Mouse (Mus musculus) cerebellum, adult 11-12 months (tissue): ENCODE measurements around the gene Zan.

ENCODE experiments used
- DNase-seq: peaks from one replicate; pipeline ENCODE4 v3.0.0; 2022

Gene Zan

GRCm38 (mm10) chr5:137349384-137350204, 127.3 kb downstream of the Zan start, which contains the start of gene Ephb4:
Gene Ephb4, plus strand, starts transcription at chr5:137350109.
- DNase-seq, result peak; percentile 38

- no peak for DNase-seq
Measured at GRCm38 (mm10) chr5:137348482-137349383, 128.1 kb downstream of the Zan start.

DNA sequence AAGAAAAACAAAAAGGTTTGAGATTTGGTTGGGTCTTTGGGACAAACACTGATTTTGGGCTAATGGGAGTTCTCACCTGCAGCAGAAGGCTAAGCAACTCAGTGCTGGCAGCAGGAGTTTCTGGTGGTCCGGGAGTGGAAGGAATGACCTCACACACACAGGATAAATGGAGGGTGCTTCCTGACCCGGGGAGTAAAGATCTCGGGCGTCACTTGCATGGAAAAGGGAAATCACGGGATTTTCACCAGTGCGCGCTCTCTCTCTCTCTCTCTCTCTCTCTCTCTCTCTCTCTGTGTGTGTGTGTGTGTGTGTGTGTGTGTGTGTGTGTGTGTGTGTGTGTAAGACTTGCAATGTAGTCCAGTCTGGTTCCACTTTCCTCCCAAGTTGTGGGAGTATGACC, 129.0 kb downstream of the Zan start:
- no peak for DNase-seq

- no peak for DNase-seq
Measured at GRCm38 (mm10) chr5:137346983-137347382, 129.9 kb downstream of the Zan start.

DNA sequence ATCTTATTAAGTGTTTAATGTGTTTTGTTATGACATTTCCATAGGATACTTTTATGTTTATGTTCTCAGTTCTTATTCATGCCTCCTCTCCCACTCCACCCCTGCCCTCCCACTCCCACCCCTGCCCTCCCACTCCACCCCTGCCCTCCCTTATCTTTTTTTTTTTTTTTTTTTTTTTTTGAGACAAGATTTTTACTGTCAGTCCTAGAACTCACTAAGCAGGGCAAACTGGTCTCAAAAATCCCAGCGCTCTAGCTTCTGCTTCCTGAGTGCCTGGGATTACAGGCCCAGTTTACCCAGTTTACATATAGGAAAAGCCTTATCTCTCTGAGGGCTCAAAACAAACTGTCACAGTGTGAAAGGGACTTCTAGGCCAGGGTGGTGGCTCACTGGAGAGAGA, 130.5 kb downstream of the Zan start:
- no peak for DNase-seq

DNA sequence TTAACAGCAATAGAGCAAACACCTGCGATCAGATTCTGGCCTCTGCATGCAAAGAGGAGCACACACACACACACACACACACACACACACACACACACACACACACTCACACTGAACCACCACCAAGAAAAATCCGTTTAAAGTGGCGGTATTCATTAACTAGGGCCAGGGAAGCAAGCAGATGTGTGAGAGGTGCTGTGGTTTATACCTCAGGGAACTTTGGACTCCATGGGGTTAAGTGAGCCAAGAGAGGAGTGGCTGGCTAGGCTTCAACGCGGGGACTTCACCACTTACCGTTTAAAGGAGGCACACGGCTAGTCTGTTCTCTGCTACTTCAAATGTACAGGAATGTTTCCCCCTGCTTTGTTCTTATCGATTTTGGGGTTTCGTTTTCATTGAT, 131.0 kb downstream of the Zan start:
- DNase-seq, result no peak

DNA sequence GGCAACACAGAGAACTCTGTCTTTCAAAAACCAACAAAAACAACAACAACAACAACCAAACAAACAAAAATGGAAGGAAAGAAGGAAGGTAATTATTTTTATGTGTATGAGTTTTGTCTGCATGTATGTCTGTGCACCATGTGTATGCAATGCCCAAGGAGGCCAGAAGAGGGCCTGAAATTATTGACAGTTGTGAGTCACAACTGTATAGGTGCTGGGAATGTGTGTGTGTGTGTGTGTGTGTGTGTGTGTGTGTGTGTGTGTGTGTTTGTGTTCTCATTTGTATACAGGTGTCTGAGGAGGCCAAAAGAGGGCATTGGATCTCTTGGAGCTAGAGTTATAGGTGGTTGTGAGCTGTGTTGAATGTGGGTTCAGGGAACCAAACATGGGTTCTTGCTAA, 133.0 kb downstream of the Zan start:
- DNase-seq, result no peak

DNA sequence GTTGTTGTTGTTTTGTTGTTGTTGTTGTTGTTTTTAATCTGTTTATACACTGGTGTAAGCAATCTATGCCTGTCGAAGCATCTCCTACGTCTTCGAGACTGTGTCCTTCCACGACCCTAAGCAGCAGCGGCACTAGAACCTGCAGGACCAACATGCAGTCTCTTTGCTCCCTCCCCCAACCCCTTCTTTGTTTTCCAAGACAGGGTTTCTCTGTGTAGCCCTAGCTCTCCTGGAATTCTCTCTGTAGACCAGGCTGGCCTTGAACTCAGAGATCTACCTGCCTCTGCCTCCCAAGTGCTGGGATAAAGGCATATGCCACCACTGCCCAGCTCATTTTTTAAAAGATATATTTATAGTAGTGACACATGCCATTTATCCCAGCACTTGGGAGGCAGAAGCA, 133.5 kb downstream of the Zan start:
- no peak for DNase-seq

- no peak for DNase-seq
Measured at GRCm38 (mm10) chr5:137342407-137343012, 134.4 kb downstream of the Zan start.

- peak; percentile 26 for DNase-seq
Measured at GRCm38 (mm10) chr5:137340222-137340621, 136.6 kb downstream of the Zan start.

DNA sequence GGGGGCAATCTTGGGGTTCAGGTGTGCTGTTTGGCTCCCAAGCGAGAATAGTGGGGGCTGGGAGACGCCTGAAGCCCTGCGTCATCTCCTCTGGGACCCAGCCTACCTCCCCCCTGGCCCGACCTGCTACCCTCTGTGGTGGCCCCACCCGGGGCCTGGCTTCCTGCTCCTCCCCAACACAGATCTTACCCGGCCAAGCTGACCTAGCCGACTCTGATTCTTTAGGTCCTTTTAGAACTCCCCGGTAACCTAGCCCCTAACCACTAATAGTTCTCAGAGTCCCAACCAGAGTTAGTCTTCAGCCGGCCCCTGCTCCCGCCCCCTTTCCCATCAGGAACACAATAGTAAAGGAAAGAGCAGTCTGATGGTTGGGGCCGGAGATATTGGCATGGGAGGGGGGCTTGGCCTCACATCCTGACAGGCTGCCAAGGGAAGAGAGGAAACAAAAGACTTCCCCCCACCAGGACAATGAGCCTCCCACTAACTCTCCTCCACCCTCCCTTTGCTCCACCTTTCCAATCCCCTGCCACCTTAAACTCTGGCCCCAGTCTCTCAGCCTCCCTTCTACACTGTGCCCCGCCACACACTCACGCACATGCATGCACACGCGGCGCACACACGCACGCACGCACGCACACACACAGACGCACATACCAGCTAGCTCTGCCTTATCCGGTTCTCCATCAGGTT, 137.4 kb downstream of the Zan start:
- DNase-seq, result peak; percentile 70

DNA sequence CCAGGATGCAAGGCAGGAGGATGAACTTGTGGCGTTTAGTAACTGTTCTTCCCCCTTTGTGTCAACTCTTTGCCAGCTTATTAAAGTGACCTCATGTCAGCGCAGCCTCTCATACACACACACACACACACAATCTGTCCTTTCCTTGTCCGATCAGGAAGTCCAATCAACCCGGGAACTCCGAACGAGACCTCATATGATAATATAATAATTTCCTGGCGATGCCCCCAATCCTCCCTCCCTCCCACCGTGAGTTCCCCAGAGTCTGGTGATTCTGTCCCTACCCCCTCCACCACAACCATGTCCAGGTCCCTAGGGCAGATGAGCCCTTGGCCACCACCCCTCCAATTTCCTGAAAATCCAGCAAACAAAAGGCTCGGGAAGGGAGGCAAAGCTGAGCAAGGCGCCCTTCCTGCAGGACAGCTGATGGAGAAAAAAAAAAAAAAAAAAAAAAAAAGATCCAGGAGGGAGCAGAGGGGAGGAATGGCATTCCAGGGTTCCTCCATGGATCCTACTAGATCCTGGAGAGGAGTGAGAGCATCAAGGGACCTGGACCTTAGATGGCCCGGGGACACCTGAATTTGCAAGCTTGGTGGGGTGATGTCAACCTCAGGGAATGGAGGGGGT, 138.1 kb downstream of the Zan start:
- peak; percentile 64 for DNase-seq

DNA sequence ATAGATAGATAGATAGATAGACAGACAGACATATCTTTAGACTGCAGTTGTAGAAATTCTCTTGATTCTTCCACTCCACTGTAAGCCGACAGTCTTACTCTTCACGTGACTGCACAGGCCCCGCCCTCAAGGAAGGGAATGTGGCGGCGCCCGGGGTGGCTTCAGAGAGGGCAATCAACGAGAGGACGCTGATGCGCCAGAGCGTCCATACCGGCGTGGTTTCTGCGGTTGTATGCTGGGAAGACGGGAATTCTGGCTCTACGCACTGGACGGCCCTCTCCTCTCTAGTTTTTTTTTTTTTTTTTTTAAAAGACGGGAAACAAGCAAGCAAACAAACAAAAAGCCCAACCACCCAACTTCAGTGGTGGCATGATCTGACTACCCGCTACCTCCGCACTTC, 138.6 kb downstream of the Zan start:
- DNase-seq, result peak; percentile 93

DNA sequence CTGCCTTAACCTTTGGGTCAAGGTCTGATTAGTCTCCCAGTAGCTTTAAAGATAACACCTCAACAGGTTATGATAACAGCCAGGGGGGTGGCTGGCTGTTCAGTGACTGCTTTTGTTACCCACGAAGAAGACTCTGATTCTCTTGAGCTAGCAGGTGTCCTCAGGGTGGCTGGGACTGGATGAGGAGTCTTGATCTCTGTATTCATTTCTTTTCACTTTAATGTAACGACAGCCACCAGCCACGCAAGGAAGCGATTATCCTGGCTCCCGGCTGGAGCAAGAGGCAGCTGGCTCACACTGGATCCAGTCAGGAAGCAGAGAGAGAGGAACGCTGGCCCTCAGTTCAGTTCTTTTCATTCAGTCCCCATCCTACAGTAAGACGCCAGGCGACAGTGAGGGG, 139.7 kb downstream of the Zan start:
- peak; percentile 18 for DNase-seq

GRCm38 (mm10) chr5:137335066-137335465, 141.8 kb downstream of the Zan start:
- DNase-seq, result no peak

DNA sequence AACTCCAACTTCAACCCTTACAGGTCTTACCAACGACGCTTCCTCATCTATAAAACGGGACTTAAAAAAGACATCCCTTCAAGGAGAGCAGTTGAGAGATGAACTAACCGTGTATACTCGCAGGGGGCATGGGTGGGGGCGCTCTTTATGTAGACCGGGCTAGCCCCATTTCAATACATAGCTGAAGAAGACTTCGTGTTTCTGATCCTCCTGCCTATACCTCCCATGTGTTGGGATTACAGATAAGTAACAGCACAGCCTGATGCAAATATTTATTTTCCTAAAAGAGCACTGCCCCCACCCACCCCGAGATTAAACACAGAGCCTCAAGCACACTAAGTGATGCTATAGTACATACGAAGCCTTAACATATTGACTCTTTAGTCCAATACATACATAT, 142.5 kb downstream of the Zan start:
- no peak for DNase-seq

DNA sequence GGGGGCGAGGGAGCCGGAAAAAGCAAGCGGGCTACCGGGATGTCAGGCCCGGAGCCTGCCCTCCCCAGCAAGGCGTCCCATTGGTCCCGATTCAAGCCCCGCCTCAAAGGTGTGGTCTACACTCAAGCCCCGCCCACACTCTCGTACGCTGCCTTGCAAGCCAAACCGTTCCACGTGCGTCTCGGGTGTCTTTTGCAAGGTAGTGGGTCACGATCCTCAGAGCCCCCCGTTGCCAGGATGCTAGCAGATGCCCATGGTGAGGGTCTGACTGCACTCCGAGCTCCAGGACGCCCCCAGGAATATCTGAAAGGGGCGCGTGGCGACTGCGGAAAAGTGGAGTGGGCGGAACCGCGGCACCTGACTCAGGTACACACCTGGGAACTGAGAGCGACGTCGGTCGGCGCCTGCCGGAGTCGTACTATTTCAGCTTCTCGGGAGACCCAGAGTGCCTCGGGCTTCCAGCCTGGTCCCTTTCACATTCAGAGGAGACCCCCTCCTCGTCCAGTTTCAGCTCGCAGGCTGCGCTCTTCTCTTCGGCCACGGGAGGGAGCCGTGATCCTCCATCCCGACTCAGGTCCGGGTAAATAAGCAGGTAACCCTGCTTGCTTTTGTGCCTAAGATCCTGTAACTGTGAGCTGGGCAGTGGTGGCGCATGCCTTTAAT, 143.2 kb downstream of the Zan start, which contains the start of gene Slc12a9:
Slc12a9 (minus strand) TSS at position 86 of the 663 bp plus-strand sequence.
- DNase-seq, result peak; percentile 93

DNA sequence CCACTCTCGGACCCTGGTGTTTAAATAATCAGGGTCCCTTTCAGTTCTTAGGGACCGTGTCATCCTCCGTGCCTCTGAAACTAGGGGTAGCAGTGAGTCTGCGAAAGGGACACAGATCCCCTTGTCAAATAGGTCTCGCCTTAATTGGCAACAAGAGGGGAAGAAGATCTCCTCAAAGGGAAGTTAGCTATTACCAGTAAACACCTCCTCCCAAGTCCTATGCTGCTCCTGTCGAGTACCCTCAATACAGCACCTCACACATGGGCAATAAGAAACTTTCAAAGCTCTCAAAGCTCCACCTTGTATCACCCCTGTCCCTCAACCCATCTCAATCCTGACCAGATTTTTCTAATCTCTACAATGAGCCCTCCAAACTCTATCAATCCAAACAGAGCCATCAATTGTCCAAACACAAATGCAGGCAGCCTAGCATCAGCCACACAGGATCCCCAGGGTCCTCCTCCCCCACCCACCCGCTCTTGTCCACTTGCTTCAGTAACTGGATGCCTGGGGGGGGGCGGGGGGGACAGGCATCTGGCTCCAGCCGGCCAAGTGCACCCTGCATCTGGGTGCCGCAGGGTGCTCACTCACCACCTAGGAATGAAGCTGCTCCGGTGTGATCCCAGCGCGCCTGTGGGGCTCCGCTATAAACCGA, 143.9 kb downstream of the Zan start:
- no peak for DNase-seq

DNA sequence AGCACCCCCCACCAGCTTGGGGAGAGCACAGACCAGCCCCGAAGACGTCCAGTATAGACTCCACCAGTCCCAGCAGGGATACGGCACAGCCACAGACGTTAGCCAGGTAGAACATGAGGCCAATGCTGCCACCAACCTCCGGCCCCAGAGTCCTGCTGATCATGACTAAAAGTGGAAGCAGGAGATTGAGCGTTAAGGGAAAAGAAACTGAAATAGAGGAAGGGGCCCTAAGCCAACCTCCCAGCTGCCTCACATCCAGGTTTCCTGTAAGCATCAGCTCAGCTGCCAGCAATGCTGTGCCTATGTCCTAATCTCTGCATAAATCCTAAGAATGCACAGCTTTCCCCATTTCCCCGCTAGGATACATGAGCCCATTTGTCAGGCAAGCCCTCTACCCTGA, 146.0 kb downstream of the Zan start:
- no peak for DNase-seq
